Mouse (Mus musculus): ENCODE results near the gene Slc25a11. TPM values are rescaled to one million over a fixed set of nuclear protein-coding genes. Genes with fewer than 3 reads are reported as not detected.
A peak's percentile ranks its signal among the peaks of the same experiment; 100 is the strongest.

Gene Slc25a11
- polyA plus RNA-seq, 1 experiment from 2014 or later, result 171 TPM

DNA sequence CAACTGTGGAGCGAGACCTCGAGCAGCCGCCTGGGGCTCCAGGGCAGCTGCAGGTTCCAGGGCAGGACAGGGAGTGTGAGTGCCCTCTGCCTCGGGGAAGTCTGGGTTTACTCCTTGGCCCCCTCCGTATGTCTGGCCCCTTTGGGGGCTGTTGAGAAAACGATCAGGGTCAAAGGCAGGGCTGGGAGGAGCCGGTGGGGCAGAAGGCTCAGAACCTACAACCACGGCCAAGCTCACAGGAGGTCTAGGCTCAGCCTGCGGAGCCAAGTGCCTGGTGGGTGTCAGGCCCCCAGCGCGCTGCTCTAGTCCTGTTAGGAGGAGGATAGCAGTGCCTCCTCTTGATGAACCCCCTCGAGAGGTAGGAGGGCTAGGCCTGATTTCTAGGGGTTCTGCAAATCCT lies 33.9 kb upstream of the Slc25a11 start:
- Histone ChIP-seq H3K4me1 (ENCODE audit: control insufficient read depth, insufficient read depth, low read length) (peaks cover 5% of the 10 kb centered on the region), H3K36me3 (ENCODE audit: control insufficient read depth, insufficient read depth, low read length) (peaks cover 56% of the 10 kb centered on the region), H3K9ac (ENCODE audit: low read depth, low read length) (no peak overlapping the region; the same call in 1 of the 2 replicates), H3K4me2 (replicated peaks; ENCODE audit: low read depth, low read length) (no peak overlapping the region), H3K4me3 (ENCODE audit: low read length) (no peak overlapping the region), H3K27ac (ENCODE audit: low read depth, low read length) (no peak overlapping the region), H3K27me3 (ENCODE audit: control insufficient read depth, insufficient read depth, low read length) (no peaks in the 10 kb centered on the region), H3K9me3 (ENCODE audit: control insufficient read depth, low read length) (no peaks in the 10 kb centered on the region)
- 58% methylated on average over 12 of the region's 12 CpGs for WGBS
- ATAC-seq (ENCODE audit: low FRiP score, low TSS enrichment), result no peak

DNA sequence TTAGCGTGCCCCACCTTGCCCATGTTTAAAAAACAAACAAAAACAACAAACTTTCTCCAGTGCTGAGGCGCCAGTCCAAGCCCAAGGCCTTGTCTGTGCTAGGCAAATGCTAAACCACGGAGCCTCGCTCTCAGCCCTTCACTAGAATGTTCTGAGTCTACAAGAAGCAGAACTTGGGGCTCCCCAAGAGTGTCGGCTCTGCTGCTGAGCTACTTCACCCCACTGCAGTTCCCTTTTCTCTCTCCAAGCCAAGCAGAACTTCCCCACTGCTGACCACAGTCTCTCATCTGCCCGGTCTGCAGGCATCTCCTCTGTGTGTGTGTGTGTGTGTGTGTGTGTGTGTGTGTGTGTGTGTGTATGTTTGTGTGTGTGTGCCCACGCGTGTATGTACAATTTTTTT lies 32.6 kb upstream of the Slc25a11 start:
- Histone ChIP-seq H3K4me3 (ENCODE audit: low read length) (no peak overlapping the region), H3K36me3 (ENCODE audit: control insufficient read depth, insufficient read depth, low read length) (peaks cover 52% of the 10 kb centered on the region), H3K27me3 (ENCODE audit: control insufficient read depth, insufficient read depth, low read length) (no peaks in the 10 kb centered on the region), H3K4me2 (replicated peaks; ENCODE audit: low read depth, low read length) (no peak overlapping the region), H3K9ac (ENCODE audit: low read depth, low read length) (no peak overlapping the region), H3K27ac (ENCODE audit: low read depth, low read length) (no peak overlapping the region), H3K9me3 (ENCODE audit: control insufficient read depth, low read length) (no peaks in the 10 kb centered on the region), H3K4me1 (ENCODE audit: control insufficient read depth, insufficient read depth, low read length) (peaks cover 5% of the 10 kb centered on the region)
- no peak for ATAC-seq (ENCODE audit: low FRiP score, low TSS enrichment)
- whole genome bisulfite sequencing, result 96% methylated on average over 8 of the region's 8 CpGs

DNA sequence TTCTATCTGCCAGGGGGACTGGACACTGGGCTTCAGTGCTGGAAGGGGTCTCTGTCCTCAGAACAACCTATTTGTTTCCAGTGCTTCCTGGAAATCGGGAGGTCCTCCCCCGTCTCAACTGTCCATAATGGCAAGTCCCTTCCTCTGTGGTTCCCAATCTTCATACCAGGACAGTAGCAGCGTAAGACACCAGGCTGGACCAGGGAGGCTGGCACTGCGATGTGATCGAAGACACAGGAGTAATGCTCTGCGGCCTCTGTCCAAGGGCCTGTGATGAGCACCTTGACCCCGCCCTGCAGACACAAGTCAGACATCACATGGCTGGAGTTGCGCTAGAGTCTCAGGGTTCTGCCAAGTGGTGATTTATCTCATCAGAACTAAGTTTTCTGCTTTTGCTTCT lies 32.1 kb upstream of the Slc25a11 start:
- Histone ChIP-seq H3K36me3 (ENCODE audit: control insufficient read depth, insufficient read depth, low read length) (peaks cover 47% of the 10 kb centered on the region), H3K4me3 (ENCODE audit: low read length) (no peak overlapping the region), H3K4me1 (ENCODE audit: control insufficient read depth, insufficient read depth, low read length) (peaks cover 5% of the 10 kb centered on the region), H3K27ac (ENCODE audit: low read depth, low read length) (no peak overlapping the region), H3K27me3 (ENCODE audit: control insufficient read depth, insufficient read depth, low read length) (no peaks in the 10 kb centered on the region), H3K4me2 (replicated peaks; ENCODE audit: low read depth, low read length) (no peak overlapping the region), H3K9me3 (ENCODE audit: control insufficient read depth, low read length) (no peaks in the 10 kb centered on the region), H3K9ac (ENCODE audit: low read depth, low read length) (no peak overlapping the region)
- WGBS, result 95% methylated on average over 8 of the region's 8 CpGs
- no peak for ATAC-seq (ENCODE audit: low FRiP score, low TSS enrichment)

DNA sequence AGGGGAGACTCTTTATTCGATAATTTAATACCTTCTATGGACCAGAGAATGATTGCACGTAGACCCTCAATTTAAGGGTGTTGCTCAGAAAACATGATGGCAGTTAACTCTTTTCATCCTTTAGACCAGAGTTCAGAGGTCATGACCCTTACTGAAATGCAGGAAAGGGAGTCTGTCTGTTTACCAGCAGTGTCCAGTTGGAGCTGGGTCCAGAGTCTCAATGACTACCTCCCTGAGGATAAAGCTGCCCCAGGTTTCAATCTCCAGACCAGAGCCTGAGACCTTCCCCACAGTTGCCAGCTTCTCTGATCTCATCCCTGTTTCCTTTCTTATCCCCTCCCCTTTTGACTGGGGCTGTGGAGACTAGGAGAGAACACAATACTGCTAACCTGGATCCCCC lies 31.3 kb upstream of the Slc25a11 start:
- ATAC-seq (ENCODE audit: low FRiP score, low TSS enrichment), result no peak
- Histone ChIP-seq H3K9ac (ENCODE audit: low read depth, low read length) (no peak overlapping the region), H3K27me3 (ENCODE audit: control insufficient read depth, insufficient read depth, low read length) (no peaks in the 10 kb centered on the region), H3K4me3 (ENCODE audit: low read length) (no peak overlapping the region), H3K4me2 (replicated peaks; ENCODE audit: low read depth, low read length) (no peak overlapping the region), H3K4me1 (ENCODE audit: control insufficient read depth, insufficient read depth, low read length) (peaks cover 5% of the 10 kb centered on the region), H3K9me3 (ENCODE audit: control insufficient read depth, low read length) (no peaks in the 10 kb centered on the region), H3K27ac (ENCODE audit: low read depth, low read length) (no peak overlapping the region), H3K36me3 (ENCODE audit: control insufficient read depth, insufficient read depth, low read length) (peaks cover 45% of the 10 kb centered on the region)
- 69% methylated on average over 2 of the region's 2 CpGs for WGBS

DNA sequence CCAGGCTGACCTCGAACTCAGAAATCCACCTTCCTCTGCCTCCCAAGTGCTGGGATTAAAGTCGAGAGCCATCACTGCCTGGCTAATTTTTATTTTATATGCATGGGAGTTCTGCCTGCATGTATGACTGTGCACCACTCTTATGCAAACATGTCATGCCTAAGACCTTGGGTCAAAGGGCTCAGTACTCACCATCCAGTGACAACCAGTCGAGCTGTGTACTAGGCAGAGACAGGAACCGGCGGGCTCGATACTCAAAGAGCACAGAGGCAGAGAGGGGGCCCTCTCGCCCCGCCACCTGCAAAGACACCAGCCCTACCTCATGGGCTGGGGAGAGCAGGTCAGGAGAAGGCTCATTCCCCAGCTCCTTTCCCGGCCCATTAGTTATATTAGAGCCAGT lies 30.8 kb upstream of the Slc25a11 start:
- H3K9ac ChIP-seq (ENCODE audit: low read depth, low read length), result no peak overlapping the region
- no peaks in the 10 kb centered on the region for H3K27me3 ChIP-seq (ENCODE audit: control insufficient read depth, insufficient read depth, low read length)
- H3K9me3 ChIP-seq (ENCODE audit: control insufficient read depth, low read length), result no peaks in the 10 kb centered on the region
- H3K4me3 ChIP-seq (ENCODE audit: low read length), result no peak overlapping the region
- H3K4me1 ChIP-seq (ENCODE audit: control insufficient read depth, insufficient read depth, low read length), result peaks cover 5% of the 10 kb centered on the region
- H3K36me3 ChIP-seq (ENCODE audit: control insufficient read depth, insufficient read depth, low read length), result peaks cover 40% of the 10 kb centered on the region
- ATAC-seq (ENCODE audit: low FRiP score, low TSS enrichment), result no peak
- no peak overlapping the region for H3K4me2 ChIP-seq (replicated peaks; ENCODE audit: low read depth, low read length)
- H3K27ac ChIP-seq (ENCODE audit: low read depth, low read length), result no peak overlapping the region
- 78% methylated on average over 9 of the region's 9 CpGs for WGBS

DNA sequence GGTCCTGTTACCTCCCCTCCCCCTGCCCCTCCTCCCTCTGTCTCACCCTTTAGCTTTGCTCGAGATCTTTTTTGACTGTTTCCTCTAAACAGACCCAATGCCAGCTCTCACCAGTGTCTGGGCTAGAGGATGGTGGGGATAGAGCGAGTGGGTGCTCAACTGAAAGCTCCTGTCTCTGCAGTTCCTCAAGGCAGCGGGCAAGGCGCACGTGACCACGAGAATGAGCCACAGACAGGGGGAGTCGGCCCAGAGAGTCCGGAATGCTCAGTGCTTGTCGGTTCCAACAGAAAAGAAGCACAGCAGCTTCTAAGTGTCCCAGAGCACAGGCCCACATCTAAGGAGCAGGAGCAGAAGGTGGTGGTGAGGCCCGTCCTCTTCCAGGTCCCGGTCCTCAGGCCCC lies 27.2 kb upstream of the Slc25a11 start:
- Histone ChIP-seq H3K9ac (ENCODE audit: low read depth, low read length) (no peak overlapping the region), H3K9me3 (ENCODE audit: control insufficient read depth, low read length) (no peaks in the 10 kb centered on the region), H3K4me2 (replicated peaks; ENCODE audit: low read depth, low read length) (no peak overlapping the region), H3K4me1 (ENCODE audit: control insufficient read depth, insufficient read depth, low read length) (peaks cover 10% of the 10 kb centered on the region), H3K36me3 (ENCODE audit: control insufficient read depth, insufficient read depth, low read length) (peaks cover 37% of the 10 kb centered on the region), H3K27me3 (ENCODE audit: control insufficient read depth, insufficient read depth, low read length) (no peaks in the 10 kb centered on the region), H3K27ac (ENCODE audit: low read depth, low read length) (no peak overlapping the region), H3K4me3 (ENCODE audit: low read length) (no peak overlapping the region)
- WGBS, result 72% methylated on average over 11 of the region's 11 CpGs
- ATAC-seq (ENCODE audit: low FRiP score, low TSS enrichment), result no peak

DNA sequence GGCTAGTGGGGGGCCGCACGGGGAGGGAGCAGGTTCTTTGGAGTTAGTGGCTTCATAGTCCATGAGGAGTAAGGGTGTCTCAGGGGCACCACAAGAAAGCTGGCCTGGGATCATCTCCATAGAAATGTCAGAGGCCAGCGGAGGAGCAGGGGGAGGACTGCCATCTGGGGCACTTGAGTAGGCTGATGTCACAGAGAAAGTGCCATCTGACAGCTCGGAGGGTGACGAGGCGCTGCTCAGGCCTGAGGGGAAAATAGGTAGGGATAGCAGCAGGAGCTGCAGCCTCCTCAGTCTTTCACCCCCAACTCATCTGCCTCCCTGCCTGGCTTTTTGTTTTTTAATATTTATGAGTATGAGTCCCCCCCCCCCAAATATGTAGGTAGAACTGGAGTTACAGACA lies 26.7 kb upstream of the Slc25a11 start:
- Histone ChIP-seq H3K4me1 (ENCODE audit: control insufficient read depth, insufficient read depth, low read length) (peaks cover 10% of the 10 kb centered on the region), H3K27ac (ENCODE audit: low read depth, low read length) (no peak overlapping the region), H3K4me3 (ENCODE audit: low read length) (no peak overlapping the region), H3K27me3 (ENCODE audit: control insufficient read depth, insufficient read depth, low read length) (no peaks in the 10 kb centered on the region), H3K9ac (ENCODE audit: low read depth, low read length) (no peak overlapping the region), H3K4me2 (replicated peaks; ENCODE audit: low read depth, low read length) (no peak overlapping the region), H3K9me3 (ENCODE audit: control insufficient read depth, low read length) (no peaks in the 10 kb centered on the region), H3K36me3 (ENCODE audit: control insufficient read depth, insufficient read depth, low read length) (peaks cover 32% of the 10 kb centered on the region)
- ATAC-seq (ENCODE audit: low FRiP score, low TSS enrichment), result no peak
- 79% methylated on average over 6 of the region's 6 CpGs for WGBS

DNA sequence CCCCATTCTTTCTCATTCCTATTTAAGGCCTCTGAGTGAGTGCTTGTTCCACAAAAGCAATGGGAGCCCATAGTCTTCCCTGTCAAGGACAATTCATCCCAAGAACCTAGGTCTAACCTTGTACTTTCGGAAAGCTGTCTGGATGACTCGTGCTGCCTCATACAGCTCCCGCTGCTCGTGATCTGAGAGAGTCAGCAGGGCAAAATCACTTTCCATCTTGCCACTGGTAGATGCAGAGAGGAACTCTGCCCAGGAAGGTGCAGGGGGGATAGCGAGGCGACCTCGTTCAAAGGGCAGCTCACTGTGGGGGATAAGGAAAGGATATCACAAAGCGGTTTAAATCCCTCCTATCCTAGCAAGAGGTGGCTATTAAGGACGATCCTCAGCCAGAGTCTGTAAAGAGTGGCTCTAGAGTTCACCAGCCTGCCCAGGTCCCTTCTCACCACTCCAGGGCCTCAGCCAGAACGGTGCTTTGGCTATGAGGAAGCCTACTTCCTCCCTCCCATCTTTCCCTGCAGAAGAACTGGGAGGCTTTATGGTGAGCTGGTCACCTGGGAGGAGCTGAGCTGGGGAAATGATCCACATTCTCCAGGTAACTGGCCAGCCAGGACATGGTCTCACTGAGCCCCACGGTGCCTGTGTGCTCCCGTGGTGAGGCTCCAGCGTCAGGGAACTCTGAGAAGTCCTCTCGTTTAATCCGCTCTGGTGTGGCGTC lies 24.2 kb upstream of the Slc25a11 start:
- WGBS, result 89% methylated on average over 16 of the region's 16 CpGs
- peaks cover 15% of the 10 kb centered on the region for H3K4me1 ChIP-seq (ENCODE audit: control insufficient read depth, insufficient read depth, low read length)
- no peaks in the 10 kb centered on the region for H3K27me3 ChIP-seq (ENCODE audit: control insufficient read depth, insufficient read depth, low read length)
- no peak overlapping the region for H3K4me3 ChIP-seq (ENCODE audit: low read length)
- no peak overlapping the region for H3K27ac ChIP-seq (ENCODE audit: low read depth, low read length)
- ATAC-seq (ENCODE audit: low FRiP score, low TSS enrichment), result no peak
- no peaks in the 10 kb centered on the region for H3K9me3 ChIP-seq (ENCODE audit: control insufficient read depth, low read length)
- 0 out of 2 replicates have a peak overlapping the region, but pooled peaks have one; percentile 62 for H3K9ac ChIP-seq (ENCODE audit: low read depth, low read length)
- H3K36me3 ChIP-seq (ENCODE audit: control insufficient read depth, insufficient read depth, low read length), result peaks cover 30% of the 10 kb centered on the region
- H3K4me2 ChIP-seq (replicated peaks; ENCODE audit: low read depth, low read length), result no peak overlapping the region

DNA sequence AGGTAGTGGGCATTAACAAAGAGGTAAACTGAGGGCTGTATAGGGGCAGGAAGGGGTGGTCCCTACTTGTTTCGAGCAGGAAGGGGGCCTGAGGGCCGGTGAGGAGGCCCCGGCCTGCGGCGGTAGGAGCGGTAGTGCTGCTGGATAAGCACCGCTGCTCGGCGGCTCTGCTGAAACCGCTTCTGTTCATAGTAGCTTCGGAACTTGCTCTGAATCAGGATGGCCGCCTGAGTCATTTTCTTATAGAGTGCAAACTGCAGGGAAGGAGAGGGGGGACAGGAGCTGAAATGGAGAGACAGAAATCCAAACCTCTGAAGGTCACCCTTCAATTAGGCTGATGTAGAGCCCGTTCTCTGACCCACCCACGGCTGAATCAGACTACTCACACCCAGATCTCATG lies 23.2 kb upstream of the Slc25a11 start:
- Histone ChIP-seq H3K27me3 (ENCODE audit: control insufficient read depth, insufficient read depth, low read length) (no peaks in the 10 kb centered on the region), H3K4me1 (ENCODE audit: control insufficient read depth, insufficient read depth, low read length) (peaks cover 15% of the 10 kb centered on the region), H3K4me3 (ENCODE audit: low read length) (peak overlapping the region; percentile 57), H3K36me3 (ENCODE audit: control insufficient read depth, insufficient read depth, low read length) (peaks cover 34% of the 10 kb centered on the region), H3K9me3 (ENCODE audit: control insufficient read depth, low read length) (no peaks in the 10 kb centered on the region), H3K9ac (ENCODE audit: low read depth, low read length) (peak overlapping the region; percentile 62), H3K4me2 (replicated peaks; ENCODE audit: low read depth, low read length) (peak overlapping the region; percentile 70), H3K27ac (ENCODE audit: low read depth, low read length) (peak overlapping the region; percentile 89; the same call in 1 of the 2 replicates)
- ATAC-seq (ENCODE audit: low FRiP score, low TSS enrichment), result no peak
- 43% methylated on average over 14 of the region's 14 CpGs for whole genome bisulfite sequencing

All from kidney, embryonic 14.5 days (tissue).